Mouse (Mus musculus) liver, adult 2 months (tissue): ENCODE measurements around the gene Pip4k2a. TPM values are rescaled to one million over a fixed set of nuclear protein-coding genes. Genes with fewer than 3 reads are reported as not detected.

Experiments
- DNase-seq: peaks from one replicate; pipeline ENCODE4 v3.0.0-alpha.2; 2011; ENCODE audit warnings: low read depth, low spot score; ENCODE audit errors: extremely low read depth
- H3K27ac ChIP-seq: fragments of 200-500 bp; replicated peaks from 2 replicates; pipeline ENCODE4 v1.5.1; 2012; ENCODE audit warnings: low read depth, mild to moderate bottlenecking, control low read depth, inconsistent platforms, low read length; ENCODE audit not compliant: insufficient read depth
- H3K27me3 ChIP-seq: fragments of 200-500 bp; 2 replicates; pipeline ENCODE4 v1.6.1; 2012; ENCODE audit warnings: mild to moderate bottlenecking, moderate library complexity, low read length, inconsistent platforms; ENCODE audit not compliant: control insufficient read depth, insufficient read depth
- H3K36me3 ChIP-seq: fragments of 200-500 bp; 2 replicates; pipeline ENCODE4 v1.6.1; 2012; ENCODE audit warnings: low read length, inconsistent platforms; ENCODE audit not compliant: control insufficient read depth, insufficient read depth
- H3K4me1 ChIP-seq: fragments of 200-500 bp; 2 replicates; pipeline ENCODE4 v1.6.1; 2011; ENCODE audit warnings: low read length; ENCODE audit not compliant: control insufficient read depth, insufficient read depth
- H3K4me3 ChIP-seq: fragments of 200-500 bp; 2 replicates; pipeline ENCODE4 v1.5.1; 2011; ENCODE audit warnings: low read depth, mild to moderate bottlenecking, control low read depth, low read length, moderate library complexity; ENCODE audit not compliant: insufficient read depth
- H3K79me2 ChIP-seq: fragments of 200-500 bp; 2 replicates; pipeline ENCODE4 v1.6.1; 2012; ENCODE audit warnings: inconsistent platforms, mild to moderate bottlenecking, low read length, moderate library complexity; ENCODE audit not compliant: control insufficient read depth, insufficient read depth
- H3K9ac ChIP-seq: fragments of 200-500 bp; 2 replicates; pipeline ENCODE4 v1.6.1; 2012; ENCODE audit warnings: low read depth, mild to moderate bottlenecking, control low read depth, inconsistent platforms, low read length
- CTCF ChIP-seq: fragments of 200-500 bp; IDR thresholded peaks from 2 replicates; pipeline ENCODE4 v1.5.1; 2011; ENCODE audit warnings: low read depth, low read length, control low read depth
- POLR2A ChIP-seq: fragments of 200-500 bp; IDR thresholded peaks from 2 replicates; pipeline ENCODE4 v1.6.1; 2011; ENCODE audit warnings: low read length, control low read depth; ENCODE audit not compliant: insufficient read depth; ENCODE audit errors: extremely low read depth
- WGBS: fragments of 180-500 bp; shearing (Covaris S2); methylation state at CpG from one replicate; pipeline ENCODE4 v1.1.7; 2018; 5-methylcytosine and 5-hydroxymethylcytosine counted together
- polyA plus RNA-seq: library from polyadenylated mRNA; depleted of rRNA; stranded (reverse); fragments of >200 nt; gene quantifications from 2 replicates; pipeline ENCODE4 v1.2.3, GENCODE M21; 2012
- total RNA-seq: library from RNA; depleted of rRNA; stranded (reverse); fragments of >200 nt; gene quantifications from 2 replicates; pipeline ENCODE4 v1.2.3, GENCODE M21; 2014

The Pip4k2a gene
- total and polyA plus RNA-seq, 2 experiments = 1.7 to 2.8 TPM

- no peak overlapping the region for H3K4me3 ChIP-seq
- no peak overlapping the region for H3K27ac ChIP-seq
- no peaks in the 10 kb centered on the region for H3K4me1 ChIP-seq
- TF ChIP-seq CTCF (no peak), POLR2A (no peak)
- no peaks in the 10 kb centered on the region for H3K36me3 ChIP-seq
- no peak for DNase-seq
- H3K79me2 ChIP-seq = no peaks in the 10 kb centered on the region
- H3K9ac ChIP-seq = no peak overlapping the region
- no peaks in the 10 kb centered on the region for H3K27me3 ChIP-seq
- 40% methylated on average over 8 of the region's 8 CpGs for WGBS
Observed at GRCm38 (mm10) chr2:18850657-18851056, 147.3 kb downstream of the Pip4k2a start.

- Histone ChIP-seq H3K27me3 (no peaks in the 10 kb centered on the region), H3K4me3 (no peak overlapping the region), H3K9ac (no peak overlapping the region), H3K27ac (no peak overlapping the region), H3K79me2 (no peaks in the 10 kb centered on the region), H3K4me1 (no peaks in the 10 kb centered on the region), H3K36me3 (no peaks in the 10 kb centered on the region; the same call in 1 of the 2 replicates)
- WGBS = 89% methylated on average over 5 of the region's 5 CpGs
- no peak for DNase-seq
- TF ChIP-seq CTCF (no peak), POLR2A (no peak)
Observed at GRCm38 (mm10) chr2:18848074-18848629, 149.8 kb downstream of the Pip4k2a start.

GRCm38 (mm10) chr2:18842527-18842926 lies 155.4 kb downstream of the Pip4k2a start:
- Histone ChIP-seq H3K4me3 (no peak overlapping the region), H3K9ac (no peak overlapping the region), H3K27ac (no peak overlapping the region), H3K4me1 (no peaks in the 10 kb centered on the region), H3K27me3 (no peaks in the 10 kb centered on the region), H3K79me2 (no peaks in the 10 kb centered on the region), H3K36me3 (no peaks in the 10 kb centered on the region; the same call in 1 of the 2 replicates)
- DNase-seq = no peak
- 87% methylated on average over 6 of the region's 6 CpGs for WGBS
- TF ChIP-seq CTCF (no peak), POLR2A (no peak)

GRCm38 (mm10) chr2:18841051-18841450 lies 156.9 kb downstream of the Pip4k2a start:
- DNase-seq = no peak
- TF ChIP-seq CTCF (no peak), POLR2A (no peak)
- no peaks in the 10 kb centered on the region; the same call in 1 of the 2 replicates for H3K36me3 ChIP-seq
- H3K27me3 ChIP-seq = no peaks in the 10 kb centered on the region
- no peak overlapping the region for H3K9ac ChIP-seq
- H3K79me2 ChIP-seq = no peaks in the 10 kb centered on the region
- H3K4me3 ChIP-seq = no peak overlapping the region
- 90% methylated on average over 8 of the region's 8 CpGs for WGBS
- H3K27ac ChIP-seq = no peak overlapping the region
- no peaks in the 10 kb centered on the region for H3K4me1 ChIP-seq

GRCm38 (mm10) chr2:18839532-18839931 lies 158.4 kb downstream of the Pip4k2a start:
- DNase-seq = no peak
- Histone ChIP-seq H3K27ac (no peak overlapping the region), H3K4me3 (no peak overlapping the region), H3K27me3 (no peaks in the 10 kb centered on the region), H3K4me1 (no peaks in the 10 kb centered on the region), H3K9ac (no peak overlapping the region), H3K36me3 (no peaks in the 10 kb centered on the region), H3K79me2 (no peaks in the 10 kb centered on the region)
- no peak for TF ChIP-seq CTCF
- TF ChIP-seq POLR2A = no peak
- 96% methylated on average over 4 of the region's 4 CpGs for WGBS

GRCm38 (mm10) chr2:18835266-18835908 lies 162.5 kb downstream of the Pip4k2a start:
- Histone ChIP-seq H3K9ac (no peak overlapping the region), H3K27me3 (no peaks in the 10 kb centered on the region), H3K36me3 (no peaks in the 10 kb centered on the region), H3K79me2 (no peaks in the 10 kb centered on the region), H3K4me1 (no peaks in the 10 kb centered on the region), H3K4me3 (no peak overlapping the region), H3K27ac (no peak overlapping the region)
- WGBS = 90% methylated on average over 12 of the region's 12 CpGs
- TF ChIP-seq POLR2A = no peak
- no peak for DNase-seq
